Mouse (Mus musculus) retina, embryonic 14.5 days (tissue): ENCODE data around the gene Pithd1.

ENCODE experiments used
- DNase-seq: peaks from one replicate; pipeline ENCODE4 v3.0.0-alpha.2; 2015; ENCODE audit warnings: low spot score

Gene Pithd1

DNA sequence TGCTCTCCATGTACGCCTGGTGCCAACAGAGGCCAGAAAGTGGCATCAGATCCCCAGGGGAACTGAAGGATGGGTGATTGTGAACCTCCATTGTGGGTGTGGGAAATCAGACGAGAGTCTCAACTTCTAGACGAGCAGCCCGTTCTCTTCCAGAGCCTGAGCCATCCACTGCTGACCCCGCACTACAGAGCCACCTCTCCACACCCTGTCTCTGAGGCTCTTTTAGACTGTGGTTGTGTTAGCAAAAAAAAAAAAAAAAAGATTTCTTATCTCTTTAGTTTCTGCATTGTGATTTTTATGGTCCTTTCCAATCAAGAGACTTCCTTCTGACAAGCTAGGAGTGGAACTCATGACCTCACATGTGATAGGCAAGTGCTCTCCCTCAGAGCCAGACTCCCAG lies 57.7 kb downstream of the Pithd1 start:
- DNase-seq, result no peak

DNA sequence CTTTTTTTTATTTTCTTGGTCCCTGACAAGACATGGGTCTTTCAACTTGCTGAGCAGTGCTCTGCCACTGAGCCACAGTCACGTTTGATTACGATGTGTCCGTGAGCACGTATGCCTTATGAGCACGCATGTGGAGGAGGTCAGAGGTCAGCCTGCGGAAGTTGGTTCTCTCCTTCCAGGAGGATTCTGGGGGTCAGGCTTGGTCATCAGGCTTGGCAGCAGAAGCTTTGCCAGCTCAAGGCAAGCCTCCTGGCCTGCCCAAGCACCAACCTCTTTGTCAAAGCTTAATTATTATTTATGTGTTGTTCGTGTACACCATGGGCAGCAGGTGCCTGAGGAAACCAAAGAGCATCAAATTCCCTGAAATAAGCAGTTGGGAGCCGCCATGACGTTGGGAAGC lies 58.7 kb downstream of the Pithd1 start:
- no peak for DNase-seq

DNA sequence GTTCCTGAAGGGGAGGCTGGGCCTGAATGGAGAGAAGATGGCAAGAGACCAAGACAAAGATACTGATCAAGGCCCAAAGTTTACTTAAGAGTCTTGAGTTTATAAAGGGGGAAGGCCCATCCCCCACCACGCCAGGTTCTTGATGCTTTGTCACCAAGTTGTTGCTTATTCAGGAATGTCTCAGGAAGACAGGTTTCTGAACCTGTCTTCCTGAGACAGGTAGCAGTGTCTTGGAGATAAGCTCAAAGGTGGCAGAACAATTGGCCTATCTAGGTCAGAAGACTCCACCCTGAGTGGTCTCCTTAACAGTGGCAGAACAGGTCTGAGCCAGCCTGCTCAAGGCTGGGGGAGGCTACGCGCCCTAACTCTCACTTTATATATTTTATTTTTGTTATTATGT lies 60.2 kb downstream of the Pithd1 start:
- DNase-seq, result no peak

DNA sequence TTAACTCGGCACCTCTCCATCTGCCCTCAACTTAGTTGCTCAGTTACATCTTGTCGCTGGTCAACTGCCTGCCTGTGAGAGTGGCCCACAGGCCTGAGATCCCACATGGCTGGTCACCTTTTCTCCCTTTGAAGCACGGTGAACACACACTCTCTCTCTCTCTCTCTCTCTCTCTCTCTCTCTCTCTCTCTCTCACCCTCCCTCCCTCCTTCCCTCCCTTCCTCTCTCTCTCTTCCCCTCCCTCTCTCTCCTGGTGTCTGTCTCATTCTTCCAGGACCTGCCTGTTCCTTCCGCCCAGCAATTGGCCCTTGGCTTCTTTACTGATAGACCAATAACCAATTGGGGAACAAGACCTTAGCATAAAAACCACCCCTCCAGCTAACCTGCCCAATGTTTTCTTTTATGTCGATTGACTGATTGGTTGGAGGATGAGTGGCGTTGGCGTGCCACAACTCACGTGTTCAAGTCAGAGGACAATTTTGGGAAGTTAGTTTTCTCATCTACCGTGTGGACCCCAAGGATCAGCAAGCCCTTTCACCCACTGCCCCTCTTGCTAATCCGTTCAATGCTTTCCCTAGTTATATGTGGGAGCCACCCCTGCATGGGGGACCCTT lies 60.8 kb downstream of the Pithd1 start:
- DNase-seq, result no peak
